In the genomic region with DNA sequence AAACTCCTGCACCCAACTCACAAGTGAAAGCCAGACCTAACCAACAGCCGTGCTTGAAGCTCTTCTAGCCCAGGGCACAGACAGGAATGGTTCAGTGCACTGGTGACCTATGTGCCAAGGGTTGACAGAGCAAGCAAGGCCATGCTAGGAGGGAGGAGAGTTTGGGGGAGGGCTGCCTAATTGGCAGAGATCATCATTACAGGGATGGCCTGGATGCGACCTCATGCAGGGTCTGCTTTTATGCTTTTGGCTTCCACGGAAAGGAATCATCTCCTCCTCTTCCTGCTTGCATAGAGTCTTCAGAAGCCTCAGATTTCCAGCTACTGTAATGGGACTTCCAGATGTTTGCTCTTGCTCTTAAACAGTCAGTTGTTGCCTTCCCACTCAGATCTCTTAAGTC, we compare ENCODE assay signal across 14 mouse cellular contexts. TPM values are rescaled to one million over a fixed set of nuclear protein-coding genes. Genes with fewer than 3 reads are reported as not detected.
DNase-seq lines count a peak whose midpoint lies in the region; ATAC-seq and TF ChIP-seq lines count a peak whose summit lies in the region.
"Had no signal": no experiment of that assay in that cellular context is flagged by ENCODE, and none has a peak within 500 bp of the region (broad histone marks: within the 10 kb centered on the region; RNA-seq: fewer than 3 reads in every experiment).

No protein-coding gene starts in this region.

- WGBS in heart, embryonic 10.5 days = 81% methylated on average over 3 of the region's 3 CpGs
- WGBS in liver, adult 2 months = 24% methylated on average over 3 of the region's 3 CpGs
- WGBS in liver, embryonic 12.5 days (ENCODE audit: insufficient replicate concordance) = 86% methylated on average over 3 of the region's 3 CpGs
- 53% methylated on average over 3 of the region's 3 CpGs for WGBS in kidney, embryonic 15.5 days
- 86% methylated on average over 3 of the region's 3 CpGs for WGBS in embryonic facial prominence, embryonic 10.5 days

- peak; percentile 96 for DNase-seq in heart, adult 11 months
- no peak for DNase-seq in heart, embryonic 10.5 days (ENCODE audit: low spot score)
- DNase-seq in liver, adult 2 months (ENCODE audit: extremely low read depth, low read depth, low spot score) = peak; percentile 85
- no peak for DNase-seq in frontal cortex, postnatal 36 days (ENCODE audit: low spot score in 2 of 2)
- no peak for DNase-seq in embryonic facial prominence, embryonic 10.5 days (ENCODE audit: low spot score)
- DNase-seq: cerebellum, adult 9-11 months; layer of hippocampus, postnatal 36 days; liver; lung, adult 2 months; lung, postnatal 36 days; spleen, adult 18-20 months had no signal

- H3K9me3 ChIP-seq in heart, embryonic 10.5 days = no peaks in the 10 kb centered on the region
- H3K9me3 ChIP-seq in liver, embryonic 12.5 days (replicated peaks) = no peaks in the 10 kb centered on the region
- H3K9me3 ChIP-seq in kidney, embryonic 15.5 days (replicated peaks) = no peaks in the 10 kb centered on the region
- H3K9me3 ChIP-seq in embryonic facial prominence, embryonic 10.5 days = no peaks in the 10 kb centered on the region
- H3K9me3 ChIP-seq: midbrain, embryonic 10.5 days had no signal

- peaks cover 86% of the 10 kb centered on the region for H3K36me3 ChIP-seq in heart, embryonic 10.5 days
- peaks cover 24% of the 10 kb centered on the region for H3K36me3 ChIP-seq in liver, adult 2 months (ENCODE audit: control insufficient read depth, insufficient read depth, low read length)
- peaks cover 96% of the 10 kb centered on the region for H3K36me3 ChIP-seq in liver, embryonic 12.5 days
- peaks cover 90% of the 10 kb centered on the region for H3K36me3 ChIP-seq in kidney, embryonic 15.5 days
- H3K36me3 ChIP-seq in embryonic facial prominence, embryonic 10.5 days (replicated peaks) = peaks cover 96% of the 10 kb centered on the region

- H3K4me1 ChIP-seq in heart, embryonic 10.5 days = no peaks in the 10 kb centered on the region
- H3K4me1 ChIP-seq in liver, adult 2 months (ENCODE audit: control insufficient read depth, insufficient read depth, low read length) = peaks cover 8% of the 10 kb centered on the region
- H3K4me1 ChIP-seq in liver, embryonic 12.5 days = no peaks in the 10 kb centered on the region
- 0 out of 2 replicates have a peak, but pooled peaks cover 4% of the 10 kb centered on the region for H3K4me1 ChIP-seq in kidney, embryonic 15.5 days
- H3K4me1 ChIP-seq in embryonic facial prominence, embryonic 10.5 days = no peaks in the 10 kb centered on the region
- H3K4me1 ChIP-seq: midbrain, embryonic 10.5 days had no signal

- no peaks in the 10 kb centered on the region for H3K27me3 ChIP-seq in heart, embryonic 10.5 days (ENCODE audit: insufficient read depth, poor library complexity, severe bottlenecking)
- H3K27me3 ChIP-seq in liver, adult 2 months (ENCODE audit: control insufficient read depth, insufficient read depth, low read length) = no peaks in the 10 kb centered on the region
- H3K27me3 ChIP-seq in liver, embryonic 12.5 days (replicated peaks) = no peaks in the 10 kb centered on the region
- H3K27me3 ChIP-seq in kidney, embryonic 15.5 days = no peaks in the 10 kb centered on the region
- no peaks in the 10 kb centered on the region for H3K27me3 ChIP-seq in embryonic facial prominence, embryonic 10.5 days (replicated peaks; ENCODE audit: low read depth, poor library complexity, severe bottlenecking)

- no peak for TF ChIP-seq POLR2A in liver, adult 2 months (IDR thresholded peaks at IDR 0.05; ENCODE audit: extremely low read depth, insufficient read depth, low read length)

- ATAC-seq in liver, embryonic 12.5 days = no peak
- ATAC-seq in kidney, embryonic 15.5 days (replicated peaks; ENCODE audit: low FRiP score) = 0 out of 2 replicates have a peak, but pooled peaks have one; percentile 52

- H3K27ac ChIP-seq in heart, embryonic 10.5 days = no peak overlapping the region
- H3K27ac ChIP-seq in liver, adult 2 months (replicated peaks; ENCODE audit: insufficient read depth, low read depth, low read length) = 0 out of 2 replicates have a peak overlapping the region, but pooled peaks have one; percentile 3
- no peak overlapping the region for H3K27ac ChIP-seq in liver, embryonic 12.5 days
- H3K27ac ChIP-seq in kidney, embryonic 15.5 days = no peak overlapping the region
- no peak overlapping the region for H3K27ac ChIP-seq in embryonic facial prominence, embryonic 10.5 days (replicated peaks)
- H3K27ac ChIP-seq: midbrain, embryonic 10.5 days had no signal

- H3K4me3 ChIP-seq in heart, embryonic 10.5 days = no peak overlapping the region
- no peak overlapping the region for H3K4me3 ChIP-seq in liver, adult 2 months (ENCODE audit: insufficient read depth, low read depth, low read length)
- H3K4me3 ChIP-seq in liver, embryonic 12.5 days = no peak overlapping the region
- no peak overlapping the region for H3K4me3 ChIP-seq in kidney, embryonic 15.5 days (replicated peaks)
- no peak overlapping the region for H3K4me3 ChIP-seq in embryonic facial prominence, embryonic 10.5 days
- H3K4me3 ChIP-seq: midbrain, embryonic 10.5 days had no signal

- TF ChIP-seq CTCF in liver, adult 2 months (IDR thresholded peaks at IDR 0.05; ENCODE audit: low read depth, low read length) = no peak

- no peak overlapping the region for H3K9ac ChIP-seq in liver, adult 2 months (ENCODE audit: low read depth, low read length)
- H3K9ac ChIP-seq in liver, embryonic 12.5 days = no peak overlapping the region
- no peak overlapping the region for H3K9ac ChIP-seq in kidney, embryonic 15.5 days

- no peak overlapping the region for H3K4me2 ChIP-seq in liver, embryonic 12.5 days
- H3K4me2 ChIP-seq in kidney, embryonic 15.5 days = no peak overlapping the region

- no peaks in the 10 kb centered on the region for H3K79me2 ChIP-seq in liver, adult 2 months (ENCODE audit: control insufficient read depth, insufficient read depth, low read length)

RNA-seq across cellular contexts. Expression of a gene that starts 40.9 kb away (rescaled TPM):
- polyA plus RNA-seq in heart, embryonic 10.5 days (2016; fragmentation: Nextera tagmentation; extraction: Ambion mirVana) = 37.8 and 40.0 TPM in 2 replicates
- 9.3 and 15.2 TPM in 2 replicates for total RNA-seq in liver, adult 2 months (2014; rRNA removed)
- polyA plus RNA-seq in liver, adult 2 months (2012; rRNA removed) = 6.4 and 8.6 TPM in 2 replicates
- polyA plus RNA-seq in liver, embryonic 12.5 days (2016; fragmentation: Nextera tagmentation; extraction: Ambion mirVana) = 30.9 and 33.0 TPM in 2 replicates
- 38.2 and 38.5 TPM in 2 replicates for polyA plus RNA-seq in kidney, embryonic 15.5 days (2015; fragmentation: Nextera tagmentation; extraction: Ambion mirVana)
- 49.6 and 53.7 TPM in 2 replicates for polyA plus RNA-seq in embryonic facial prominence, embryonic 10.5 days (2016; fragmentation: Nextera tagmentation; extraction: Ambion mirVana)

RNA-seq across cellular contexts. Expression of a gene that starts 41.2 kb away (rescaled TPM):
- polyA plus RNA-seq in heart, embryonic 10.5 days (2016; fragmentation: Nextera tagmentation; extraction: Ambion mirVana) = 140 and 141 TPM in 2 replicates
- total RNA-seq in liver, adult 2 months (2014; rRNA removed) = 48.4 and 58.9 TPM in 2 replicates
- 8.1 and 9.1 TPM in 2 replicates for polyA plus RNA-seq in liver, adult 2 months (2012; rRNA removed)
- 100 and 102 TPM in 2 replicates for polyA plus RNA-seq in liver, embryonic 12.5 days (2016; fragmentation: Nextera tagmentation; extraction: Ambion mirVana)
- 107 and 108 TPM in 2 replicates for polyA plus RNA-seq in kidney, embryonic 15.5 days (2015; fragmentation: Nextera tagmentation; extraction: Ambion mirVana)
- 157 and 167 TPM in 2 replicates for polyA plus RNA-seq in embryonic facial prominence, embryonic 10.5 days (2016; fragmentation: Nextera tagmentation; extraction: Ambion mirVana)

Comparison
In these comparisons a context has a peak if more than half of its experiments do, and no peak if none do; other contexts are left out.
1. DNase-seq: peak in heart, adult 11 months (single experiment) and liver, adult 2 months (single experiment); none in heart, embryonic 10.5 days (single experiment), frontal cortex, postnatal 36 days (0 of 2) and embryonic facial prominence, embryonic 10.5 days (single experiment).
2. RNA of a gene that starts 41.2 kb away (polyA plus RNA-seq): 157 to 167 TPM in embryonic facial prominence, embryonic 10.5 days, 140 to 141 TPM in heart, embryonic 10.5 days, 107 to 108 TPM in kidney, embryonic 15.5 days and 100 to 102 TPM in liver, embryonic 12.5 days; 8.1 to 9.1 TPM in liver, adult 2 months; every median in the first group is over 10 times any median in the second.